Mouse (Mus musculus) midbrain, embryonic 14.5 days (tissue): ENCODE data around the gene Hmbs. TPM values are rescaled to one million over a fixed set of nuclear protein-coding genes. Genes with fewer than 3 reads are reported as not detected.
"Not testable (repeated sequence)": the region's sequence is repeated elsewhere in the genome, so short reads cannot be mapped to it uniquely, and the experiment has no call there.

ENCODE experiments used
- ATAC-seq: fragments of 200-750 bp; cut with Nextera tagmentation; 2 replicates; pipeline ENCODE4 v1.8.0; 2017; ENCODE audit warnings: moderate number of reproducible peaks, moderate library complexity; ENCODE audit not compliant: low FRiP score, low TSS enrichment
- DNase-seq: peaks from one replicate; pipeline ENCODE4 v3.0.0-alpha.2; 2015
- H3K27ac ChIP-seq: fragments of 300-500 bp; sonication (generic); replicated peaks from 2 replicates; pipeline ENCODE4 v1.5.1; 2014; ENCODE audit warnings: mild to moderate bottlenecking, low read depth, low read length, moderate library complexity
- H3K27me3 ChIP-seq: fragments of 300-500 bp; sonication (generic); 2 replicates; pipeline ENCODE4 v1.6.1; 2014; ENCODE audit warnings: low read length, control low read depth, mixed read lengths; ENCODE audit not compliant: control insufficient read depth, insufficient read depth
- H3K36me3 ChIP-seq: fragments of 300-500 bp; sonication (generic); 2 replicates; pipeline ENCODE4 v1.6.1; 2014; ENCODE audit warnings: low read length, control low read depth; ENCODE audit not compliant: control insufficient read depth, insufficient read depth
- H3K4me1 ChIP-seq: fragments of 300-500 bp; sonication (generic); 2 replicates; pipeline ENCODE4 v1.6.1; 2014; ENCODE audit warnings: mild to moderate bottlenecking, antibody characterized with exemption, low read length, control low read depth; ENCODE audit not compliant: control insufficient read depth, insufficient read depth
- H3K4me2 ChIP-seq: fragments of 300-500 bp; sonication (generic); 2 replicates; pipeline ENCODE4 v1.6.1; 2014; ENCODE audit warnings: mild to moderate bottlenecking, low read length, moderate library complexity
- H3K4me3 ChIP-seq: fragments of 300-500 bp; sonication (generic); replicated peaks from 2 replicates; pipeline ENCODE4 v1.5.1; 2014; ENCODE audit warnings: low read depth, low read length
- H3K9ac ChIP-seq: fragments of 300-500 bp; sonication (generic); replicated peaks from 2 replicates; pipeline ENCODE4 v1.6.1; 2014; ENCODE audit warnings: mild to moderate bottlenecking, low read length, moderate library complexity
- H3K9me3 ChIP-seq: fragments of 300-500 bp; sonication (generic); 2 replicates; pipeline ENCODE4 v1.6.1; 2016; ENCODE audit warnings: low read length, control low read depth, mixed read lengths; ENCODE audit not compliant: control insufficient read depth
- WGBS: fragments of 180-500 bp; shearing (Covaris S2); extraction: QIAGEN DNeasy Blood & Tissue Kit; methylation state at CpG from one replicate; pipeline ENCODE4 v1.1.7; 2014; 5-methylcytosine and 5-hydroxymethylcytosine counted together
- polyA plus RNA-seq: library from polyadenylated mRNA; unstranded; fragments of >200 nt; fragmentation: Nextera tagmentation; extraction: Ambion mirVana; gene quantifications from 2 replicates; pipeline ENCODE4 v1.2.1, GENCODE M21; 2014

The Hmbs gene
- polyA plus RNA-seq, 1 experiment from 2014 or later = 64.7 TPM

GRCm38 (mm10) chr9:44377335-44377734 lies 33.3 kb upstream of the Hmbs start:
- Histone ChIP-seq H3K36me3 (peaks cover 17% of the 10 kb centered on the region), H3K4me1 (peaks cover 21% of the 10 kb centered on the region)
- not testable (repeated sequence) for ATAC-seq, H3K27me3 ChIP-seq, H3K9ac ChIP-seq, DNase-seq, H3K9me3 ChIP-seq, H3K4me2 ChIP-seq, H3K27ac ChIP-seq, H3K4me3 ChIP-seq
- WGBS = 93% methylated on average over 2 of the region's 2 CpGs

GRCm38 (mm10) chr9:44376141-44376540 lies 32.1 kb upstream of the Hmbs start:
- DNase-seq = no peak
- peaks cover 21% of the 10 kb centered on the region for H3K4me1 ChIP-seq
- H3K9ac ChIP-seq = no peak overlapping the region
- 93% methylated on average over 6 of the region's 6 CpGs for WGBS
- H3K4me2 ChIP-seq = no peak overlapping the region
- ATAC-seq = no peak
- H3K27me3 ChIP-seq = no peaks in the 10 kb centered on the region
- peaks cover 5% of the 10 kb centered on the region; the same call in 1 of the 2 replicates for H3K36me3 ChIP-seq
- H3K9me3 ChIP-seq = no peaks in the 10 kb centered on the region
- no peak overlapping the region for H3K27ac ChIP-seq
- H3K4me3 ChIP-seq = no peak overlapping the region

- H3K27ac ChIP-seq = no peak overlapping the region
- no peaks in the 10 kb centered on the region for H3K36me3 ChIP-seq
- H3K4me3 ChIP-seq = no peak overlapping the region
- H3K9me3 ChIP-seq = no peaks in the 10 kb centered on the region
- H3K4me2 ChIP-seq = no peak overlapping the region
- no peak overlapping the region for H3K9ac ChIP-seq
- ATAC-seq (no peak), DNase-seq (no peak)
- H3K4me1 ChIP-seq = peaks cover 8% of the 10 kb centered on the region; the same call in 1 of the 2 replicates
- H3K27me3 ChIP-seq = no peaks in the 10 kb centered on the region
Measured at GRCm38 (mm10) chr9:44373386-44373785, 29.4 kb upstream of the Hmbs start.

GRCm38 (mm10) chr9:44364480-44364879 lies 20.5 kb upstream of the Hmbs start:
- Histone ChIP-seq H3K9me3 (no peaks in the 10 kb centered on the region), H3K9ac (no peak overlapping the region), H3K4me1 (peaks cover 7% of the 10 kb centered on the region), H3K36me3 (peaks cover 3% of the 10 kb centered on the region), H3K4me3 (no peak overlapping the region), H3K27me3 (no peaks in the 10 kb centered on the region), H3K27ac (no peak overlapping the region), H3K4me2 (no peak overlapping the region)
- DNase-seq = no peak
- ATAC-seq = no peak
- 66% methylated on average over 3 of the region's 3 CpGs for WGBS

GRCm38 (mm10) chr9:44361931-44362330 lies 17.9 kb upstream of the Hmbs start:
- H3K36me3 ChIP-seq = peaks cover 21% of the 10 kb centered on the region
- H3K4me1 ChIP-seq, H3K9me3 ChIP-seq, H3K9ac ChIP-seq, H3K27me3 ChIP-seq, DNase-seq: not testable (repeated sequence)
- H3K27ac ChIP-seq = peak overlapping the region; percentile 58
- peak; percentile 53; the same call in 1 of the 2 replicates for ATAC-seq
- H3K4me2 ChIP-seq = peak overlapping the region; percentile 87
- peak overlapping the region; percentile 90 for H3K4me3 ChIP-seq
- 41% methylated on average over 4 of the region's 4 CpGs for WGBS

- Histone ChIP-seq H3K4me3 (peak within 1 kb of the TSS; percentile 90), H3K27ac (peak within 1 kb of the TSS; percentile 58), H3K4me2 (peak within 1 kb of the TSS; percentile 87), H3K9ac (peak within 1 kb of the TSS; percentile 79), H3K4me1 (peaks cover 7% of the 10 kb centered on the region), H3K27me3 (no peaks in the 10 kb centered on the region), H3K9me3 (no peaks in the 10 kb centered on the region), H3K36me3 (peaks cover 27% of the 10 kb centered on the region)
- under 1% methylated on average over 44 of the region's 44 CpGs for WGBS
- peak; percentile 91 for ATAC-seq
- peak; percentile 98 for DNase-seq
Measured at GRCm38 (mm10) chr9:44361190-44361917, 17.3 kb upstream of the Hmbs start, which contains the start of gene Vps11. TSS of gene Vps11 (minus strand) at chr9:44361670.

- Histone ChIP-seq H3K36me3 (peaks cover 69% of the 10 kb centered on the region), H3K4me1 (peaks cover 7% of the 10 kb centered on the region), H3K27ac (no peak overlapping the region), H3K4me2 (no peak overlapping the region), H3K27me3 (no peaks in the 10 kb centered on the region), H3K4me3 (no peak overlapping the region), H3K9me3 (no peaks in the 10 kb centered on the region), H3K9ac (no peak overlapping the region)
- ATAC-seq (no peak), DNase-seq (peak; percentile 73)
- WGBS = 79% methylated on average over 4 of the region's 4 CpGs
Measured at GRCm38 (mm10) chr9:44357207-44357606, 13.2 kb upstream of the Hmbs start.

- Histone ChIP-seq H3K4me3 (no peak overlapping the region), H3K9ac (no peak overlapping the region), H3K36me3 (peaks cover 94% of the 10 kb centered on the region), H3K4me2 (no peak overlapping the region), H3K4me1 (no peaks in the 10 kb centered on the region), H3K9me3 (no peaks in the 10 kb centered on the region), H3K27me3 (no peaks in the 10 kb centered on the region), H3K27ac (no peak overlapping the region)
- DNase-seq (no peak), ATAC-seq (no peak)
- 96% methylated on average over 6 of the region's 6 CpGs for WGBS
Measured at GRCm38 (mm10) chr9:44353142-44353541, 9.1 kb upstream of the Hmbs start.

- no peak overlapping the region for H3K27ac ChIP-seq
- no peak for ATAC-seq
- WGBS = 94% methylated on average over 10 of the region's 10 CpGs
Measured at GRCm38 (mm10) chr9:44352337-44352736, 8.3 kb upstream of the Hmbs start.

More at GRCm38 (mm10) chr9:44352337-44352736, 8.3 kb upstream of the Hmbs start:
- no peak for DNase-seq
- no peaks in the 10 kb centered on the region for H3K9me3 ChIP-seq
- no peak overlapping the region for H3K9ac ChIP-seq
- no peak overlapping the region for H3K4me3 ChIP-seq
- no peaks in the 10 kb centered on the region for H3K4me1 ChIP-seq
- H3K27me3 ChIP-seq = no peaks in the 10 kb centered on the region
- peaks cover 97% of the 10 kb centered on the region for H3K36me3 ChIP-seq
- H3K4me2 ChIP-seq = no peak overlapping the region
